Mouse (Mus musculus) erythroblast, embryonic 14.5 days (primary cell): Measurements from ENCODE around the gene Tssk6. TPM values are rescaled to one million over a fixed set of nuclear protein-coding genes. Genes with fewer than 3 reads are reported as not detected.
A peak's percentile ranks its signal among the peaks of the same experiment; 100 is the strongest.

Source experiments
- H3K27me3 ChIP-seq: 2 replicates; pipeline ENCODE4 v1.6.1; 2012; ENCODE audit warnings: inconsistent platforms; ENCODE audit not compliant: control insufficient read depth
- H3K36me3 ChIP-seq: 2 replicates; pipeline ENCODE4 v1.6.1; 2012; ENCODE audit warnings: mild to moderate bottlenecking, inconsistent platforms; ENCODE audit not compliant: control insufficient read depth
- H3K4me1 ChIP-seq: 2 replicates; pipeline ENCODE4 v1.6.1; 2012; ENCODE audit warnings: inconsistent platforms; ENCODE audit not compliant: control insufficient read depth
- H3K4me3 ChIP-seq: replicated peaks from 2 replicates; pipeline ENCODE3; 2012; ENCODE audit warnings: moderate library complexity, mild to moderate bottlenecking, inconsistent platforms
- H3K9me3 ChIP-seq: 2 replicates; pipeline ENCODE4 v1.6.1; 2012; ENCODE audit warnings: low read length, inconsistent platforms, mixed read lengths; ENCODE audit not compliant: control insufficient read depth
- GATA1 ChIP-seq: IDR thresholded peaks from 2 replicates; pipeline ENCODE4 v1.6.1; 2012; ENCODE audit warnings: low read length, inconsistent platforms, mixed read lengths
- TAL1 ChIP-seq: IDR thresholded peaks from 3 replicates; pipeline ENCODE4 v1.6.1; 2012; ENCODE audit warnings: low read length, inconsistent platforms, mixed read lengths
- polyA plus RNA-seq: library from polyadenylated mRNA; stranded (reverse); fragments of >175 nt; gene quantifications from 2 replicates; pipeline ENCODE4 v1.2.3, GENCODE M21; 2012

Tssk6 gene
- 0.10 and 0.18 TPM in 2 replicates for polyA plus RNA-seq

DNA sequence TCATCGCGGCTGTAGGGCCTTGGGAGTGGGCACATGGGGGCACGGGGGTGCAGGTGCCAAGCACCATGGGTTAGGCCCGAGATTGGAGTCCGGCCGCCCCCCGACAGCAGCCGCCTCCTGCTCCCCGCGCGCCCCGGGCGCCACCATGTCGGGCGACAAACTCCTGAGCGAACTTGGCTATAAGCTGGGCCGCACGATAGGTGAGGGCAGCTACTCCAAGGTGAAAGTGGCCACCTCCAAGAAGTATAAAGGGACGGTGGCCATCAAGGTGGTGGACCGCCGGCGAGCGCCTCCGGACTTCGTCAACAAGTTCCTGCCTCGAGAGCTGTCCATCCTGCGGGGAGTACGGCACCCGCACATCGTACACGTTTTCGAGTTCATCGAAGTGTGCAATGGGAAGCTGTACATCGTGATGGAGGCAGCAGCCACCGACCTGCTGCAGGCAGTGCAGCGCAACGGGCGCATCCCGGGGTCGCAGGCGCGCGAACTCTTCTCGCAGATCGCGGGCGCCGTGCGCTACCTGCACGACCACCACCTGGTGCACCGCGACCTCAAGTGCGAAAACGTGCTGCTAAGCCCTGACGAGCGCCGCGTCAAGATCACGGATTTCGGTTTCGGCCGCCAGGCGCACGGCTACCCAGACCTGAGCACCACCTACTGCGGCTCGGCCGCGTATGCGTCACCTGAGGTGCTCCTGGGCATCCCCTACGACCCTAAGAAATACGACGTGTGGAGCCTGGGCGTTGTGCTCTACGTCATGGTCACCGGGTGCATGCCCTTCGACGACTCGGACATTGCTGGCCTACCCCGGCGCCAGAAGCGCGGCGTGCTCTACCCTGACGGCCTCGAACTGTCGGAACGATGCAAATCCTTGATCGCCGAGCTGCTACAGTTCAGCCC, at the start of gene Tssk6, which contains the start of the genes Ndufa13 and Yjefn3:
TSS of gene Tssk6 (plus strand) at position 22 of the 900 bp plus-strand sequence.
TSS of gene Ndufa13 (minus strand) at position 396 of the 900 bp plus-strand sequence.
TSS of gene Yjefn3 (minus strand) at position 550 of the 900 bp plus-strand sequence.
- TF ChIP-seq GATA1, result no peak
- no peak for TF ChIP-seq TAL1
- Histone ChIP-seq H3K27me3 (no peaks in the 10 kb centered on the region), H3K4me3 (peak within 1 kb of the TSS; percentile 68), H3K9me3 (no peaks in the 10 kb centered on the region), H3K4me1 (peaks cover 76% of the 10 kb centered on the region), H3K36me3 (peaks cover 33% of the 10 kb centered on the region)

DNA sequence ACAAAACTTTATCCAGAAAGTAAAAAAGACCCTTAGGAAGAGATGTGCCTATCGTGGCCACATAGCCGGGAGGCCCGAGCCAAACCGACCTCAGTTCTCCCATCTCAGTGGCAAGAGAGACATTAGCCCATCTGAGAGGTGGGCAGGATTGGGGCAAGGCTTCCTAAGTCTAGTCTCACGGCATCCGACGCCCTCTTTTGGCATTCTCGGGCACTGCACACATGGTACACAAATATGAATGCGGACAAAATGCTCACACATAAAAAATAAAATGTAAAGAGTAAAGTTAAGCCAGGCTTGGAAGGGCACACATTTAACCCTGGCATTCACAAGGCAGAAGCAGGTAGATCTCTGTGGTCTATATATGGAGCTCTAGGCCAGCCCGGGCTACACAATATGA, 48.1 kb upstream of the Tssk6 start:
- Histone ChIP-seq H3K9me3 (no peaks in the 10 kb centered on the region), H3K4me1 (peaks cover 33% of the 10 kb centered on the region), H3K27me3 (no peaks in the 10 kb centered on the region), H3K36me3 (no peaks in the 10 kb centered on the region), H3K4me3 (no peak overlapping the region)
- TF ChIP-seq TAL1 (no peak), GATA1 (no peak)

- TF ChIP-seq TAL1 (no peak), GATA1 (no peak)
- no peaks in the 10 kb centered on the region for H3K36me3 ChIP-seq
- no peaks in the 10 kb centered on the region for H3K27me3 ChIP-seq
- H3K4me1 ChIP-seq, result peaks cover 17% of the 10 kb centered on the region
- H3K9me3 ChIP-seq, result no peaks in the 10 kb centered on the region
- no peak overlapping the region for H3K4me3 ChIP-seq
Measured at GRCm38 (mm10) chr8:69860807-69861206, 41.2 kb upstream of the Tssk6 start.

GRCm38 (mm10) chr8:69861251-69861650, 40.7 kb upstream of the Tssk6 start:
- no peak overlapping the region for H3K4me3 ChIP-seq
- no peaks in the 10 kb centered on the region for H3K9me3 ChIP-seq
- peaks cover 17% of the 10 kb centered on the region for H3K4me1 ChIP-seq
- H3K27me3 ChIP-seq, result no peaks in the 10 kb centered on the region
- H3K36me3 ChIP-seq, result no peaks in the 10 kb centered on the region
- TF ChIP-seq GATA1 (no peak), TAL1 (no peak)

DNA sequence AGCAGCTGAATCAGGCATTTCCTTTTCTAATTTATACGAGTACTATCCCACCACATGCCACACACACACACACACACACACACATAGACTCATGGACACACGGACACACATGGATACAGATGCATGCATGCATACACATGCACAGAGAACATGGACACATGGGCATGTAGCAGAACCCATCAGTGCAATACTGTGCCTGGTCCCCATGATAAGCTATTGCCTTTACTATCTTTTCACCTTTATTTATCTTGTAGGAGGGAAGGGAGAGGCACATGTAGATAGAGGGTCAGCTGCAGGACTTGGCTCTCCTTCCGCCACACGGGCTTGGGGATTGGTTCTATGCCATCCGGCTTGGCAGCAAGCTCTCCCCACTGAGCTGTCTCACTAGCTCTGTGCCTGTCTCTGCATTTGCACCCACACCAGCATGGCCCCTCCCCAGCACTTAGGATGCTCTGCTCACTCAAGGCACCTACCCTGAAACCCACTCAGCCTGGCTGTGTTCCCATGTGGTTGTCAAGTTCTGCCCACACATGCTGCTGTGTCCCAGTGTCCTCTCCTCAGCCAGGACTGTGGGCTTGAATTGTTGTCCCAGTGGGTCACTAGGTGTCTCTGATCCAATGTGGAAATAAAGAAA, 38.5 kb upstream of the Tssk6 start:
- Histone ChIP-seq H3K4me1 (peaks cover 17% of the 10 kb centered on the region), H3K36me3 (no peaks in the 10 kb centered on the region), H3K27me3 (no peaks in the 10 kb centered on the region), H3K4me3 (no peak overlapping the region), H3K9me3 (no peaks in the 10 kb centered on the region)
- TF ChIP-seq TAL1, result no peak
- no peak for TF ChIP-seq GATA1

- Histone ChIP-seq H3K9me3 (no peaks in the 10 kb centered on the region), H3K4me3 (no peak overlapping the region), H3K36me3 (no peaks in the 10 kb centered on the region), H3K4me1 (peaks cover 17% of the 10 kb centered on the region), H3K27me3 (no peaks in the 10 kb centered on the region)
- no peak for TF ChIP-seq GATA1
- TF ChIP-seq TAL1, result no peak
Measured at GRCm38 (mm10) chr8:69864180-69864579, 37.8 kb upstream of the Tssk6 start.

- TF ChIP-seq GATA1 (no peak), TAL1 (no peak)
- no peaks in the 10 kb centered on the region; the same call in 1 of the 2 replicates for H3K27me3 ChIP-seq
- no peak overlapping the region for H3K4me3 ChIP-seq
- H3K36me3 ChIP-seq, result no peaks in the 10 kb centered on the region
- no peaks in the 10 kb centered on the region for H3K9me3 ChIP-seq
- H3K4me1 ChIP-seq, result peaks cover 15% of the 10 kb centered on the region
Measured at GRCm38 (mm10) chr8:69867696-69868326, 34.2 kb upstream of the Tssk6 start.

DNA sequence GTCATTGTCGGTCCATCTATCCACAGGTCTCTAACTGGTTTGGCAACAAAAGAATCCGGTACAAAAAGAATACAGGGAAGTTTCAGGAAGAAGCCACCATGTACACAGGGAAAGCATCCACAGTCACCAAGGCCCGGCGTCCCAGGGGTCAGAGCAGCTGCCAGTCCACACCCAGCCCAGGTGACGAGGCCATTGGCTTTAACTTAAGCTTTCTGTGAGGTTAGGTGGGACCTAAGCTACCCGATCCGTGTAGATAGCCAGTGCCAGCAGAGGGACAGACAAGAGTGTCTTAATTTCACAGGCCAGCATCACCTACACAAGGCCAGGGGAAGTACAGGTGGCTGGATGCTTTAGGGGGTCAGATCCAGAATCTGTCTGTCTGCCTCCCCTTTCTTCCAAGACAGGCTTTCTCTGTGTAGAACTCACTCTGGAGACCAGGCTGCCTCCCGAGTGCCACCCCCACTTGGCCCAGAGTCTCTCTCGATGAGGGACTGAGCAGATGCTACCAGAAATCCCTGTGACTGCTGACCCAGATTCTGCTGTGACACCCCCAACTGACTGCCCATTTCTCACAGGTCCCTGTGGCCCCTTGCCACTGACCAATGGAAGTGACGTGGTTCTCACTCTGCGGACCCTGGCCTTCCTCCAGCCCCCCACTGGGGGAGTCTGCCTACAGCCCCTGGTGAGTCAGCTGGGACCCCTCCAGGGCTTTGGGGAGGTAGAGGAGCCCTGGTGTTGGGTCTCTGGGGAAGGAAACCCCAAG, 31.8 kb upstream of the Tssk6 start:
- Histone ChIP-seq H3K4me3 (no peak overlapping the region), H3K36me3 (no peaks in the 10 kb centered on the region), H3K4me1 (no peaks in the 10 kb centered on the region), H3K9me3 (no peaks in the 10 kb centered on the region), H3K27me3 (no peaks in the 10 kb centered on the region; the same call in 1 of the 2 replicates)
- TF ChIP-seq TAL1, result no peak
- TF ChIP-seq GATA1, result no peak
